Mouse (Mus musculus) CH12.LX (cell line): ENCODE data around the gene Hoxb5.

Experiments
- CTCF ChIP-seq, 2 experiments: IDR thresholded peaks in 1 of 2; conservative IDR thresholded peaks in 1 of 2; 2 replicates each; pipeline ENCODE4 v1.5.1; 2011 to 2012; ENCODE audit warnings: low read depth in 2 of 2, low read length in 2 of 2, improper control_type of control experiment in 1 of 2, inconsistent platforms in 1 of 2, mild to moderate bottlenecking in 1 of 2, moderate library complexity in 1 of 2
- EP300 ChIP-seq: IDR thresholded peaks from 2 replicates; pipeline ENCODE4 v1.6.1; 2011; ENCODE audit warnings: low read length, improper control_type of control experiment
- MAX ChIP-seq: IDR thresholded peaks from 2 replicates; pipeline ENCODE4 v1.6.1; 2011; ENCODE audit warnings: low read length, improper control_type of control experiment
- MEF2A ChIP-seq: IDR thresholded peaks from 2 replicates; pipeline ENCODE4 v1.6.1; 2014; ENCODE audit warnings: low read depth, mild to moderate bottlenecking, inconsistent platforms, low read length, improper control_type of control experiment, borderline replicate concordance
- POLR2A ChIP-seq: IDR thresholded peaks from 2 replicates; pipeline ENCODE4 v1.6.1; 2011; ENCODE audit warnings: low read depth, mild to moderate bottlenecking, improper control_type of control experiment, low read length

GRCm38 (mm10) chr11:96289837-96290236 lies 13.3 kb upstream of the Hoxb5 start:
- TF ChIP-seq CTCF (conservative IDR thresholded peaks at IDR 0.05 in 1 of 2, IDR thresholded peaks at IDR 0.05 in 1 of 2; ENCODE audit: low read depth in 2 of 2, low read length in 2 of 2), result no peak
- TF ChIP-seq MEF2A, result no peak
- no peak for TF ChIP-seq POLR2A
- no peak for TF ChIP-seq EP300
- no peak for TF ChIP-seq MAX
